Mouse (Mus musculus) natural killer cell, adult 2 months (primary cell): Measurements from ENCODE around the gene Aqp2.

ENCODE experiments used
- DNase-seq, 2 experiments: peaks; one replicate each; pipeline ENCODE4 v3.0.0; 2022; ENCODE audit warnings: low spot score in 2 of 2

The Aqp2 gene

GRCm38 (mm10) chr15:99578802-99579485, at the start of gene Aqp2:
Aqp2 (plus strand) TSS chr15:99579055.
- DNase-seq: no peak

- no peak for DNase-seq
Measured at GRCm38 (mm10) chr15:99531146-99531545, 47.7 kb upstream of the Aqp2 start.

- DNase-seq: no peak
Measured at GRCm38 (mm10) chr15:99532023-99532422, 46.8 kb upstream of the Aqp2 start.

- DNase-seq: no peak
Measured at GRCm38 (mm10) chr15:99536889-99537862, 41.7 kb upstream of the Aqp2 start.

- DNase-seq: no peak
Measured at GRCm38 (mm10) chr15:99539891-99540290, 39.0 kb upstream of the Aqp2 start.

- no peak for DNase-seq
Measured at GRCm38 (mm10) chr15:99544047-99544446, 34.8 kb upstream of the Aqp2 start.

GRCm38 (mm10) chr15:99546596-99546995, 32.3 kb upstream of the Aqp2 start:
- no peak for DNase-seq

GRCm38 (mm10) chr15:99547732-99548131, 31.1 kb upstream of the Aqp2 start:
- DNase-seq: no peak

GRCm38 (mm10) chr15:99549901-99550300, 29.0 kb upstream of the Aqp2 start:
- no peak for DNase-seq

- DNase-seq: no peak
Measured at GRCm38 (mm10) chr15:99553767-99554166, 25.1 kb upstream of the Aqp2 start.

- no peak for DNase-seq
Measured at GRCm38 (mm10) chr15:99558947-99559346, 19.9 kb upstream of the Aqp2 start.

- DNase-seq: no peak
Measured at GRCm38 (mm10) chr15:99560246-99560645, 18.6 kb upstream of the Aqp2 start.

- DNase-seq: no peak
Measured at GRCm38 (mm10) chr15:99567371-99567770, 11.5 kb upstream of the Aqp2 start.

GRCm38 (mm10) chr15:99568682-99569081, 10.2 kb upstream of the Aqp2 start:
- no peak for DNase-seq

- DNase-seq: no peak
Measured at GRCm38 (mm10) chr15:99569123-99569522, 9.7 kb upstream of the Aqp2 start.

GRCm38 (mm10) chr15:99583463-99584344, 4.8 kb downstream of the Aqp2 start:
- no peak for DNase-seq

- DNase-seq: no peak
Measured at GRCm38 (mm10) chr15:99584407-99585202, 5.8 kb downstream of the Aqp2 start.

- DNase-seq: no peak
Measured at GRCm38 (mm10) chr15:99585741-99586140, 6.9 kb downstream of the Aqp2 start.

- no peak for DNase-seq
Measured at GRCm38 (mm10) chr15:99586525-99586924, 7.7 kb downstream of the Aqp2 start.

- DNase-seq: no peak
Measured at GRCm38 (mm10) chr15:99589237-99589636, 10.4 kb downstream of the Aqp2 start.

GRCm38 (mm10) chr15:99589704-99590103, 10.8 kb downstream of the Aqp2 start:
- no peak for DNase-seq
